Mouse (Mus musculus) MEL (cell line): ENCODE results near the gene Sprr2i. TPM values are rescaled to one million over a fixed set of nuclear protein-coding genes. Genes with fewer than 3 reads are reported as not detected.

ENCODE experiments used
- DNase-seq: peaks from one replicate; pipeline ENCODE4 v3.0.0; 2011; ENCODE audit warnings: low read depth, low spot score
- H3K27ac ChIP-seq: 2 replicates; pipeline ENCODE4 v1.5.1; 2012; ENCODE audit warnings: low read depth, mild to moderate bottlenecking, control low read depth, low read length, moderate library complexity; ENCODE audit not compliant: control insufficient read depth
- H3K27me3 ChIP-seq, 2 experiments: fragments of 150-350 bp in 1 of 2; sonication (generic) in 1 of 2; 2 replicates each; pipeline ENCODE4 v1.6.1; 2012; ENCODE audit warnings: low read length in 2 of 2, mild to moderate bottlenecking in 2 of 2, improper control_type of control experiment in 1 of 2, moderate library complexity in 1 of 2; ENCODE audit not compliant: insufficient read depth in 2 of 2, control insufficient read depth in 1 of 2
- H3K36me3 ChIP-seq, 2 experiments: 2 replicates each; pipeline ENCODE4 v1.6.1; 2012 to 2014; ENCODE audit warnings: low read length in 2 of 2, improper control_type of control experiment in 1 of 2, inconsistent platforms in 1 of 2, mild to moderate bottlenecking in 1 of 2; ENCODE audit not compliant: insufficient read depth in 2 of 2, control insufficient read depth in 1 of 2
- H3K4me1 ChIP-seq, 2 experiments: fragments of 150-350 bp in 1 of 2; sonication (generic) in 1 of 2; 2 replicates each; pipeline ENCODE4 v1.6.1; 2012; ENCODE audit warnings: low read length in 2 of 2, improper control_type of control experiment in 1 of 2, mild to moderate bottlenecking in 1 of 2; ENCODE audit not compliant: insufficient read depth in 2 of 2, control insufficient read depth in 1 of 2
- H3K4me3 ChIP-seq, 2 experiments: fragments of 150-350 bp in 1 of 2; sonication (generic) in 1 of 2; 2 replicates each; pipeline ENCODE4 v1.5.1; 2012; ENCODE audit warnings: low read depth in 2 of 2, low read length in 2 of 2, mild to moderate bottlenecking in 2 of 2, moderate library complexity in 2 of 2, control low read depth in 1 of 2, improper control_type of control experiment in 1 of 2; ENCODE audit not compliant: control insufficient read depth in 1 of 2, insufficient read depth in 1 of 2
- H3K79me2 ChIP-seq: 2 replicates; pipeline ENCODE4 v1.6.1; 2012; ENCODE audit warnings: mild to moderate bottlenecking, low read length, moderate library complexity; ENCODE audit not compliant: control insufficient read depth, poor library complexity, insufficient read depth
- H3K9ac ChIP-seq: 2 replicates; pipeline ENCODE4 v1.6.1; 2012; ENCODE audit warnings: low read depth, mild to moderate bottlenecking, control low read depth, low read length, moderate library complexity; ENCODE audit not compliant: control insufficient read depth, poor library complexity, severe bottlenecking
- H3K9me3 ChIP-seq: fragments of 150-350 bp; sonication (generic); replicated peaks from 2 replicates; pipeline ENCODE4 v1.6.1; 2012; ENCODE audit warnings: mild to moderate bottlenecking, low read length, improper control_type of control experiment, moderate library complexity; ENCODE audit not compliant: insufficient read depth
- BHLHE40 ChIP-seq: IDR thresholded peaks from 2 replicates; pipeline ENCODE4 v1.6.1; 2012; ENCODE audit warnings: low read depth, mild to moderate bottlenecking, inconsistent platforms, low read length, improper control_type of control experiment, borderline replicate concordance
- CHD2 ChIP-seq: IDR thresholded peaks from 2 replicates; pipeline ENCODE4 v1.6.1; 2011; ENCODE audit warnings: low read length, improper control_type of control experiment
- CTCF ChIP-seq, 3 experiments: IDR thresholded peaks in 2 of 3; conservative IDR thresholded peaks in 1 of 3; 2 replicates each; pipeline ENCODE4 v1.5.1; 2011 to 2012; ENCODE audit warnings: low read length in 3 of 3, low read depth in 2 of 3, mild to moderate bottlenecking in 2 of 3, improper control_type of control experiment in 1 of 3, inconsistent platforms in 1 of 3, mixed read lengths in 1 of 3, moderate library complexity in 1 of 3; ENCODE audit not compliant: control insufficient read depth in 1 of 3, insufficient read depth in 1 of 3, poor library complexity in 1 of 3, severe bottlenecking in 1 of 3
- E2F4 ChIP-seq: IDR thresholded peaks from 2 replicates; pipeline ENCODE4 v1.6.1; 2011; ENCODE audit warnings: low read depth, low read length, improper control_type of control experiment, borderline replicate concordance
- ELF1 ChIP-seq: IDR thresholded peaks from 2 replicates; pipeline ENCODE4 v1.6.1; 2014; ENCODE audit warnings: low read depth, mild to moderate bottlenecking, inconsistent platforms, low read length, improper control_type of control experiment, moderate library complexity
- EP300 ChIP-seq, 2 experiments: IDR thresholded peaks; 2 replicates each; pipeline ENCODE4 v1.6.1; 2011; ENCODE audit warnings: improper control_type of control experiment in 2 of 2, low read length in 2 of 2, low read depth in 1 of 2, mild to moderate bottlenecking in 1 of 2
- ETS1 ChIP-seq: IDR thresholded peaks from 2 replicates; pipeline ENCODE4 v1.6.1; 2012; ENCODE audit warnings: low read depth, mild to moderate bottlenecking, inconsistent platforms, low read length, improper control_type of control experiment, moderate library complexity
- GATA1 ChIP-seq: IDR thresholded peaks from 2 replicates; pipeline ENCODE4 v1.6.1; 2011; ENCODE audit warnings: low read depth, low read length, improper control_type of control experiment
- JUND ChIP-seq: IDR thresholded peaks from 2 replicates; pipeline ENCODE4 v1.6.1; 2011; ENCODE audit warnings: low read depth, mild to moderate bottlenecking, improper control_type of control experiment, low read length
- MAFK ChIP-seq: IDR thresholded peaks from 2 replicates; pipeline ENCODE4 v1.6.1; 2011; ENCODE audit warnings: low read depth, mild to moderate bottlenecking, low read length, improper control_type of control experiment, borderline replicate concordance
- MAX ChIP-seq: IDR thresholded peaks from 2 replicates; pipeline ENCODE4 v1.6.1; 2011; ENCODE audit warnings: low read length, improper control_type of control experiment
- MEF2A ChIP-seq: IDR thresholded peaks from 2 replicates; pipeline ENCODE4 v1.6.1; 2014; ENCODE audit warnings: low read depth, mild to moderate bottlenecking, inconsistent platforms, low read length, improper control_type of control experiment; ENCODE audit not compliant: poor library complexity, insufficient replicate concordance, severe bottlenecking; ENCODE audit errors: extremely low read depth
- MXI1 ChIP-seq: IDR thresholded peaks from 2 replicates; pipeline ENCODE4 v1.6.1; 2011; ENCODE audit warnings: mild to moderate bottlenecking, low read depth, low read length, improper control_type of control experiment
- NELFE ChIP-seq: IDR thresholded peaks from 2 replicates; pipeline ENCODE4 v1.6.1; 2011; ENCODE audit warnings: low read depth, low read length, improper control_type of control experiment
- NRF1 ChIP-seq: IDR thresholded peaks from 2 replicates; pipeline ENCODE4 v1.6.1; 2014; ENCODE audit warnings: low read depth, mild to moderate bottlenecking, inconsistent platforms, low read length, improper control_type of control experiment, moderate library complexity; ENCODE audit not compliant: poor library complexity, insufficient read depth, severe bottlenecking
- POLR2A ChIP-seq, 2 experiments: IDR thresholded peaks; 2 replicates each; pipeline ENCODE4 v1.6.1; 2011 to 2012; ENCODE audit warnings: low read length in 2 of 2, mild to moderate bottlenecking in 2 of 2, control low read depth in 1 of 2, improper control_type of control experiment in 1 of 2, low read depth in 1 of 2, moderate library complexity in 1 of 2; ENCODE audit not compliant: control insufficient read depth in 1 of 2, insufficient read depth in 1 of 2, poor library complexity in 1 of 2
- RCOR1 ChIP-seq: IDR thresholded peaks from 2 replicates; pipeline ENCODE4 v1.6.1; 2012; ENCODE audit warnings: low read depth, mild to moderate bottlenecking, inconsistent platforms, low read length, improper control_type of control experiment
- SIN3A ChIP-seq: IDR thresholded peaks from 2 replicates; pipeline ENCODE4 v1.6.1; 2012; ENCODE audit warnings: low read length, improper control_type of control experiment, inconsistent platforms
- TBP ChIP-seq: IDR thresholded peaks from 2 replicates; pipeline ENCODE4 v1.8.0; 2011; ENCODE audit warnings: low read depth, low read length, improper control_type of control experiment
- UBTF ChIP-seq: IDR thresholded peaks from 2 replicates; pipeline ENCODE4 v1.6.1; 2012; ENCODE audit warnings: low read depth, mild to moderate bottlenecking, inconsistent platforms, low read length, improper control_type of control experiment, moderate library complexity, borderline replicate concordance; ENCODE audit not compliant: insufficient read depth
- USF2 ChIP-seq, 2 experiments: IDR thresholded peaks; 2 replicates each; pipeline ENCODE4 v1.6.1; 2011 to 2012; ENCODE audit warnings: improper control_type of control experiment in 2 of 2, low read length in 2 of 2, borderline replicate concordance in 1 of 2, inconsistent platforms in 1 of 2, low read depth in 1 of 2, mild to moderate bottlenecking in 1 of 2; ENCODE audit not compliant: insufficient read depth in 1 of 2
- ZKSCAN1 ChIP-seq: IDR thresholded peaks from 2 replicates; pipeline ENCODE4 v1.6.1; 2012; ENCODE audit warnings: low read depth, mild to moderate bottlenecking, inconsistent platforms, low read length, improper control_type of control experiment, moderate library complexity
- ZNF384 ChIP-seq: IDR thresholded peaks from 2 replicates; pipeline ENCODE4 v1.6.1; 2012; ENCODE audit warnings: low read depth, mild to moderate bottlenecking, inconsistent platforms, low read length, improper control_type of control experiment
- polyA plus RNA-seq, 2 experiments: library from polyadenylated mRNA; stranded (reverse) in 1 of 2; unstranded in 1 of 2; fragments of >175 nt in 1 of 2; fragments of >200 nt in 1 of 2; gene quantifications; 2 replicates each; pipeline versions ENCODE4 v1.2.1 to v1.2.4; 2012; ENCODE audit warnings: low replicate concordance in 2 of 2, low read depth in 1 of 2; ENCODE audit not compliant: insufficient read length in 2 of 2, insufficient read depth in 1 of 2, missing spikeins in 1 of 2
- total RNA-seq: library from RNA; depleted of rRNA; stranded (reverse); fragments of 300-350 nt; gene quantifications from 2 replicates; pipeline ENCODE4 v1.2.3, GENCODE M21; 2012

Gene Sprr2i
- total and polyA plus RNA-seq, 3 experiments: not detected

- Histone ChIP-seq H3K79me2 (no peaks in the 10 kb centered on the region), H3K9me3 (no peaks in the 10 kb centered on the region), H3K9ac (no peak overlapping the region), H3K27ac (no peak overlapping the region), H3K4me1 (no peaks in the 10 kb centered on the region), H3K36me3 (no peaks in the 10 kb centered on the region), H3K4me3 (no peak overlapping the region), H3K27me3 (no peaks in the 10 kb centered on the region)
- TF ChIP-seq POLR2A (IDR thresholded peaks at IDR 0.05; ENCODE audit: control insufficient read depth in 1 of 2, insufficient read depth in 1 of 2, low read depth in 1 of 2, low read length in 2 of 2, poor library complexity in 1 of 2) (no peak), USF2 (IDR thresholded peaks at IDR 0.05; ENCODE audit: borderline replicate concordance in 1 of 2, insufficient read depth in 1 of 2, low read depth in 1 of 2, low read length in 2 of 2) (no peak), UBTF (no peak), RCOR1 (no peak), BHLHE40 (no peak), GATA1 (no peak), SIN3A (no peak), CHD2 (no peak), MEF2A (no peak), ELF1 (no peak), ZNF384 (no peak), CTCF (IDR thresholded peaks at IDR 0.05 in 2 of 3, conservative IDR thresholded peaks at IDR 0.05 in 1 of 3; ENCODE audit: control insufficient read depth in 1 of 3, insufficient read depth in 1 of 3, low read depth in 2 of 3, low read length in 3 of 3, poor library complexity in 1 of 3, severe bottlenecking in 1 of 3) (no peak), EP300 (IDR thresholded peaks at IDR 0.05; ENCODE audit: low read depth in 1 of 2, low read length in 2 of 2) (no peak), MAFK (no peak), TBP (no peak), ZKSCAN1 (no peak)
- DNase-seq: no peak
Observed at GRCm38 (mm10) chr3:92373613-92374012, 34.2 kb upstream of the Sprr2i start.

DNA sequence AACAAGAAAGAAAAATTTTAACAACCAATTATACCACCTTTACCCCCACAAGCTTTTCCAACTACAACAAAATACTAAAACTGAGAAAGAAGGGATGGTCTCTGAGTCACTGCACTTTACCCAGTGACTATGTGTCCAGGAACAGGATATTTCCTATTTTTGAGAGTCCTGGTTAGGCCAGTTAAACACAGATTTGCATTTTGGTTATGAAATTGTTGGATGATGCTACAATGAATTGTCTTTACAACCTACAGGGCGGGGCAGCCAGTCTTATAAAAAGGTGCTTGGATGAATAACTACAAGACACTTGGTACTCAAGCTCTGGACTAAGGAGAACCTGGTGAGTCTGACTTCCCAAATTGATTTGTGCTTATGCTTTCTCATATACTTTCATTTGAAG lies 22.4 kb upstream of the Sprr2i start, which contains the start of gene Sprr2h:
Gene Sprr2h, plus strand, starts transcription at position 301 of the 400 bp plus-strand sequence.
- no peak for TF ChIP-seq MAX
- no peak for TF ChIP-seq CTCF (IDR thresholded peaks at IDR 0.05 in 2 of 3, conservative IDR thresholded peaks at IDR 0.05 in 1 of 3; ENCODE audit: control insufficient read depth in 1 of 3, insufficient read depth in 1 of 3, low read depth in 2 of 3, low read length in 3 of 3, poor library complexity in 1 of 3, severe bottlenecking in 1 of 3)
- TF ChIP-seq NELFE: no peak
- TF ChIP-seq MXI1: no peak
- no peak for TF ChIP-seq TBP
- TF ChIP-seq POLR2A (IDR thresholded peaks at IDR 0.05; ENCODE audit: control insufficient read depth in 1 of 2, insufficient read depth in 1 of 2, low read depth in 1 of 2, low read length in 2 of 2, poor library complexity in 1 of 2): no peak
- TF ChIP-seq ZKSCAN1: no peak
- no peak for TF ChIP-seq GATA1
- TF ChIP-seq E2F4: no peak
- TF ChIP-seq JUND: no peak
- no peak for TF ChIP-seq NRF1
- TF ChIP-seq ETS1: no peak
- TF ChIP-seq ZNF384: no peak

More for the DNA sequence above, 22.4 kb upstream of the Sprr2i start, which contains the start of gene Sprr2h:
- H3K4me3 ChIP-seq: no peak within 1 kb of the TSS
- DNase-seq: no peak
- no peaks in the 10 kb centered on the region for H3K79me2 ChIP-seq
- H3K9ac ChIP-seq: no peak within 1 kb of the TSS
- no peaks in the 10 kb centered on the region for H3K4me1 ChIP-seq
- H3K27ac ChIP-seq: no peak within 1 kb of the TSS
- H3K9me3 ChIP-seq: no peaks in the 10 kb centered on the region
- H3K36me3 ChIP-seq: no peaks in the 10 kb centered on the region
- no peaks in the 10 kb centered on the region for H3K27me3 ChIP-seq
